Mouse (Mus musculus) embryonic facial prominence, embryonic 11.5 days (tissue): ENCODE measurements around the gene E130308A19Rik. TPM values are rescaled to one million over a fixed set of nuclear protein-coding genes. Genes with fewer than 3 reads are reported as not detected.

Experiments
- ATAC-seq: fragments of 200-750 bp; cut with Nextera tagmentation; replicated peaks from 2 replicates; pipeline ENCODE4 v1.8.0; 2017; ENCODE audit warnings: low read depth; ENCODE audit not compliant: insufficient number of reproducible peaks, low FRiP score, low TSS enrichment
- DNase-seq: peaks from one replicate; pipeline ENCODE4 v3.0.0-alpha.2; 2015; ENCODE audit warnings: low spot score
- H3K27ac ChIP-seq: fragments of 300-500 bp; sonication (generic); replicated peaks from 2 replicates; pipeline ENCODE4 v1.5.1; 2014; ENCODE audit warnings: mild to moderate bottlenecking, low read depth, low read length, control low read depth
- H3K27me3 ChIP-seq: fragments of 300-500 bp; sonication (generic); 2 replicates; pipeline ENCODE4 v1.6.1; 2014; ENCODE audit warnings: mild to moderate bottlenecking, low read length, moderate library complexity, mixed read lengths; ENCODE audit not compliant: control insufficient read depth, insufficient read depth
- H3K36me3 ChIP-seq: fragments of 300-500 bp; sonication (generic); replicated peaks from 2 replicates; pipeline ENCODE4 v1.6.1; 2014; ENCODE audit warnings: low read depth, mild to moderate bottlenecking, low read length, moderate library complexity, mixed read lengths; ENCODE audit not compliant: control insufficient read depth, insufficient read depth
- H3K4me1 ChIP-seq: fragments of 300-500 bp; sonication (generic); 2 replicates; pipeline ENCODE4 v1.6.1; 2014; ENCODE audit warnings: low read length, mixed read lengths; ENCODE audit not compliant: control insufficient read depth, insufficient read depth
- H3K4me2 ChIP-seq: fragments of 300-500 bp; sonication (generic); 2 replicates; pipeline ENCODE4 v1.6.1; 2014; ENCODE audit warnings: low read depth, mild to moderate bottlenecking, control low read depth, low read length, moderate library complexity
- H3K4me3 ChIP-seq: fragments of 300-500 bp; sonication (generic); 2 replicates; pipeline ENCODE4 v1.5.1; 2014; ENCODE audit warnings: low read depth, low read length, control low read depth
- H3K9ac ChIP-seq: fragments of 300-500 bp; sonication (generic); replicated peaks from 2 replicates; pipeline ENCODE4 v1.6.1; 2014; ENCODE audit warnings: mild to moderate bottlenecking, control low read depth, low read length
- H3K9me3 ChIP-seq: fragments of 300-500 bp; sonication (generic); replicated peaks from 2 replicates; pipeline ENCODE4 v1.6.1; 2016; ENCODE audit warnings: mild to moderate bottlenecking, low read length, inconsistent platforms, mixed read lengths; ENCODE audit not compliant: control insufficient read depth
- WGBS: fragments of 180-500 bp; shearing (Covaris S2); extraction: QIAGEN DNeasy Blood & Tissue Kit; methylation state at CpG from one replicate; pipeline ENCODE4 v1.1.7; 2014; 5-methylcytosine and 5-hydroxymethylcytosine counted together
- polyA plus RNA-seq: library from polyadenylated mRNA; unstranded; fragments of >200 nt; fragmentation: Nextera tagmentation; extraction: Ambion mirVana; gene quantifications from 2 replicates; pipeline ENCODE4 v1.2.1, GENCODE M21; 2014

Gene E130308A19Rik
- polyA plus RNA-seq, result 30.5 and 35.6 TPM in 2 replicates

DNA sequence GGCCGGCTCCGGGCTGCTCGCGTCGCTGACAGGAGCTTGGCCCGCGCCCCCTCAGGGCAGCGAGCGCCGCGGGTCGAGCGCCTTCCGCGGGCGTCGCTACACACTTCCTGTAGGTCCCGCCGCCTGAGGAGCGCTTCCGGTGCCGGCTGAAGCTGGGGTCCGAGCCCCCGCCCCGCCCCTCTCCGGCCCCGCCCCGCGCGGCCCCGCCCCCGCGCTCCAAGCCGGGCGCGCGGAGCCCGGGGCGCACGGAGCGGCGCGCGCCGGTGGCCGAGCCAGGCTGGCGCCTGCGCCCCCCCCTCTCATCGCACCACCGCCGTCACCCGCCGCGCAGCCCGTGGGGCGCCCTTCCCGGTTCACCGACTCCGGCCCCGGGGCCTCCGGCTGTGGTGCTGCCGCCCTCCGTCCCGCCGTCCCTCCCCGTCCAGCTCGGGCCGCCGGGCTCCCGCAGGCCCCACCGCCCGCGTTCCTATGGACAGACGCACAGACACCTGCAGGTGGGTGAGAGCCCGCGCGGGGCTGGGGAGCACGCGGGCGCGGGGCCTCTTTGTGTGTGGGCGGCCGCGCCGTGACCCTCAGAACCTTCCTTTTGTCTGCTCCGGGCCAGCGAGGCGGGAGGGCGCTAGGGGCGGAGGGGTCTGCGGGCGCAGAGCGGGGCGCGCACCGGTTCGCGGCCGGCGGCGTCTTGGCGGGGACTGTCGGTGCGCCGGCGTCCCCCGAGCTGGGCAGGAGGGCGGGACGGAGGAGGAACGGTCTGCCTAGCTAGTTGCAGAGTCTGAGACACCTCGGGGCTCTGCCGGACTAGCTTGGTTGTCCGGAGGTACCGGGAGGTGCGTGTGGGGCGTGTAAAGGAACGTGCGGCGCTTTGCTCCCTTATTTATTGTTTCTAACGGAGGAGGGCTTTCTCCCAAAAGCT is at the start of gene E130308A19Rik:
Gene E130308A19Rik, plus strand, starts transcription at position 214 of the 913 bp plus-strand sequence.
- peak within 1 kb of the TSS; percentile 90 for H3K9ac ChIP-seq
- H3K4me2 ChIP-seq, result peak within 1 kb of the TSS; percentile 74
- peak within 1 kb of the TSS; percentile 80 for H3K27ac ChIP-seq
- H3K27me3 ChIP-seq, result no peaks in the 10 kb centered on the region
- peak within 1 kb of the TSS; percentile 98 for H3K4me3 ChIP-seq
- H3K36me3 ChIP-seq, result no peaks in the 10 kb centered on the region
- no peaks in the 10 kb centered on the region for H3K9me3 ChIP-seq
- ATAC-seq (peak; percentile 93), DNase-seq (peak; percentile 88)
- under 1% methylated on average over 97 of the region's 120 CpGs for WGBS
- no peaks in the 10 kb centered on the region; the same call in 1 of the 2 replicates for H3K4me1 ChIP-seq

DNA sequence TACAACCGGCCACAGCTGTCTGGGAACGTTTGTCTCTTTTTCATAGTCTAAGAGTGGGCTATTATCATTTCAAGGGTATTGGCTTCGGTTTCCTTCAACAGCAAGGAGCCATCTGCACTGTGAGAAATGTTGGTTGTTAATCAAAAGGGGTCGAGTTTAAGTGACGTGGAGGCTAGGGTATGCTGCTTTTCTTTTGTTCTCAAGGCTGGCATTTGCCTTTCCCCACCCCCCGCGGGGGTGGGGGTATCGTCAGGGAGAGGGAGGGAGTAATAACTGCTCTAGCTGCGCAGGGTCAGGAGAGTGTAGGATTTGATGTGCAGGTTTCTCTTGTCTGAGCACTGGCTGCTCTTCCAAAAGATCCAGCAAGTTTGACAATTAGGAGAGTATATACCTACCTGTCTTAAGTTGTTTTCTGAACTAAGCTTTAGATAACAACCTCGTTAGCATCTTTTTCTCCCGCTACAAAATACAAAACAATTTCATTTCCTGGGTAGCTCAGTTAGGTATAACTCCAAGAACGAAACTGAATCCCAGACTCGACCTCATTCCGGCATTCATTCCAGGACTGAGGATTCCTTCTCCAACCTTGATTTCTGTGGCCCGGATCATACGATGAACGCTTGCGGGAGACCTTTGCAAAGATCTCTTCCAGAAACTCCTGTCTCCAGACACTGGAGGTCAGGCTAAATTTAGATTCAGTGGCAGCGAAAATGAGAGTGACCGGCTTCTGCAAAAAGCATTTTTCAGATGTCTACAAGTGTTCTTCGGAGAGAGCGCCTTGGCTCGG is 45.3 kb upstream of the E130308A19Rik start:
- peak; percentile 72 for DNase-seq
- Histone ChIP-seq H3K4me2 (peak overlapping the region; percentile 74), H3K4me3 (peak overlapping the region; percentile 64), H3K9ac (peak overlapping the region; percentile 72), H3K27ac (peak overlapping the region; percentile 72; the same call in 1 of the 2 replicates), H3K27me3 (no peaks in the 10 kb centered on the region), H3K9me3 (no peaks in the 10 kb centered on the region), H3K4me1 (no peaks in the 10 kb centered on the region), H3K36me3 (no peaks in the 10 kb centered on the region)
- ATAC-seq, result no peak
- WGBS, result under 1% methylated on average over 23 of the region's 23 CpGs

DNA sequence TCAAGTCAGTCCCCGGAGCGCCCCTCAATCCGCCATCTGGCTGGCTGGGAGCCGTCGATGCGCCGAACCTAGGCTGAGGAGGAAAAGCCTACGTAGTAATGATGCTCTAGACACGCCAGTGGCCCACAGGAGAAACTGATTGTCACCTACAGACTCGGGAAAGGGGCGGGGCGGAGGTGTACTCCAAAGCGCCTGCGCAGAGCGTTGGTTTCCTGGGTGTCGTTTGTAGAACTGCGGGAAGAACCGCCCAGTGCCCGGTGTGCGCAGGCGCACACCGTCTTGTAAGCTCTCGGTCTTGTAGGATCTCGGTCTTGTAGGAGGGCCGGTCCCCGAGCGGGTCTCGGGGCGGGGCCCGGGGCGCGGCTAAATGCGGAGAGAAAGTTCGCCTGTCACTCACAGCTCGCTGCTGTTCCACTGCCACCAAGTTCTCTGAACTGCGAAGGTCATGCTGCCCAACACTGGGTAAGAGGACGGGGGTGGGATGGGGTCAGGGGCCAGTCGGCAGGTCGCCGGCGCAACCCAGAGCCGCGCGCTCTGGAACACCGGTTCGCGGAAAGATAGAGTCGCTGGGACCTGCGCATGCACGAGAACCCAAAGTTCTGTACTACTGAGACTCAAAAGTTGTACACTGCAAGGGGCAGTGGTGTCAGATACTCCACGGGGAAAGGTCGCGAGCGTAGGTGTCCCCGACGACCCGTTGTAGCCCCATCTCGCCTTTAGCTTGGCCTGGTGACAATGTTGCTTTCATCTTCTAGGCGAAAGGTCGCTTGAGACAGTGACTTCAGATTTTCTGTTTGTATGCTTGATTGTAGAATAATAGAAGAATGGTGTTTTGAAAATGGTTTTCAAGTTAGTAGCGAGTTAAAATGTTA is 44.5 kb upstream of the E130308A19Rik start, which contains the start of gene Hsdl2:
Gene Hsdl2, plus strand, starts transcription at position 250 of the 872 bp plus-strand sequence.
- Histone ChIP-seq H3K4me2 (peak within 1 kb of the TSS; percentile 74), H3K4me3 (peak within 1 kb of the TSS; percentile 64), H3K9me3 (no peaks in the 10 kb centered on the region), H3K27ac (peak within 1 kb of the TSS; percentile 72; the same call in 1 of the 2 replicates), H3K27me3 (no peaks in the 10 kb centered on the region), H3K36me3 (no peaks in the 10 kb centered on the region), H3K4me1 (no peaks in the 10 kb centered on the region), H3K9ac (peak within 1 kb of the TSS; percentile 72)
- WGBS, result under 1% methylated on average over 61 of the region's 61 CpGs
- DNase-seq (peak; percentile 99), ATAC-seq (peak; percentile 92)

DNA sequence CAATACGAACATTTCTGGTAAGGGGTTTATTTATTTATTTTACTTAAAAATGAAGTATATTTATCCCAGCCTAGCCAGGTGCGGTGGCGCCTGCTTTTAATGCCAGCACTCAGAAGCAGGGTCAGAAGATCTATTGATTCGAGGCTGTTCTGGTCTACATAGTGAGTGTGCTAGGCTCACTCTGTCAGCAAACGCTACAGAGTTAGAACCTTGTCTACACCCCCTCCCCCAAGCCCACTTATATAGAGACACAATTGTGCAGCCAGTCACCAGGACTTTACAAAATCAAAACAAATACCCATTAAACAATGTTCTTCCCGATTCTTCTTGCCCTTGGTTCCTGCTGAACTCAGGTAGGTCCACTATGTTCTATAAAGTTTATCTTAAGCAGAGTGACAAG is 43.8 kb upstream of the E130308A19Rik start:
- Histone ChIP-seq H3K9ac (no peak overlapping the region), H3K36me3 (no peaks in the 10 kb centered on the region), H3K27ac (no peak overlapping the region), H3K27me3 (no peaks in the 10 kb centered on the region), H3K9me3 (no peaks in the 10 kb centered on the region), H3K4me1 (no peaks in the 10 kb centered on the region), H3K4me2 (peak overlapping the region; percentile 74), H3K4me3 (no peak overlapping the region)
- whole genome bisulfite sequencing, result 26% methylated on average over 6 of the region's 6 CpGs
- ATAC-seq (no peak), DNase-seq (no peak)

DNA sequence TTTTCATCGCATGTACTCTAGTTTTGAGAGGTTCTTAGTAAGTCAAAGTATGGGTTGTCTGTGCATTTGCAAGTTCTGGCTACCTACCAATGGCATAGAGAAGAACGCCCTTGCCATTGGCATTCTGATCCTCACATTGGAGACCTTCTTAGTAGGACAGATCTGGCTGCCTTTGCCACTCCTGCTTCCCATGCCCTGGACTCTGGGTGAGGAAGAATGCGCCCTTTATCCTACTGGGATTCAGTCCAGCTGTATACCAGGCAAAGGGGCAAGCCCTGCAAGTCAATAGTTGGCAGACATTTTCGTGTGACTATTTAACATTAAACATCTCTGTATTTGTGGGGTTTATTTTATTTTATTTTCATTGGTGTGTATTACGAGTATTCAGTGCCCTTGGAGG is 40.9 kb upstream of the E130308A19Rik start:
- H3K9ac ChIP-seq, result no peak overlapping the region
- no peak for DNase-seq
- H3K9me3 ChIP-seq, result no peaks in the 10 kb centered on the region
- no peak overlapping the region for H3K4me2 ChIP-seq
- ATAC-seq, result no peak
- no peaks in the 10 kb centered on the region for H3K4me1 ChIP-seq
- no peak overlapping the region for H3K27ac ChIP-seq
- H3K4me3 ChIP-seq, result no peak overlapping the region
- 77% methylated on average over 5 of the region's 5 CpGs for WGBS
- H3K36me3 ChIP-seq, result no peaks in the 10 kb centered on the region
- no peaks in the 10 kb centered on the region for H3K27me3 ChIP-seq

DNA sequence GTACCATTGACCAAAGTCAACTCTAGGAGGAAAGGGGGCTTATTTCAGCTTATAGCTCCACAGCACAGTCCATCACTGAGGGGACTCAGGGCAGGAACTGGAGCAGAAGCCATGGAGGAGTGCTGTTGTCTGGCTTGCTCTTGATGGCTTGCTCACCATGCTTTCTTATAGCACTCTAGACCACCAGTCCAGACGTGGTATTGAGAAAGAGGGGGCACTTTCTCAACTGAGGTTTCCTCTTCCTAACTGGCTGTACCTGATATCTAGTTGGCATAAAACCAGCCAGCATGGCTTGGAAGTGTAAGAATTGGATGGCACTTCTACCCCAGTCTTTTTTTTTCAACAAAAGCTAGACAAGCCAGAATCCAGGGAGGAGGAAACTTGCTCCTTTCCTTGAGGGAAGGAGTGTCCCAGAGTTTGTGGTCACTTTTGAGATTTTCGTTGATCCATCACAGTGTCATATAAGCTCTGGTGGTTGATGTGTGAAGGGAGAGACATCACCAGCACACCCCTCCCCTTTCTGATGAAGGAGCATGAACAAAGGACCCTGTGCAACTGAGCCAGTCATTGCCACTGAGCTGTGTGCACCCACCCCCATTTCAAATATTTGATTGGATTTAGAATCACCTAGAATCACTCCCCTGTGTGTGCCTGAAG is 38.7 kb upstream of the E130308A19Rik start:
- H3K36me3 ChIP-seq, result no peaks in the 10 kb centered on the region
- no peaks in the 10 kb centered on the region for H3K27me3 ChIP-seq
- no peak for DNase-seq
- H3K4me1 ChIP-seq, result no peaks in the 10 kb centered on the region
- no peak overlapping the region for H3K4me2 ChIP-seq
- no peak overlapping the region for H3K4me3 ChIP-seq
- 81% methylated on average over 2 of the region's 2 CpGs for WGBS
- no peak for ATAC-seq
- no peak overlapping the region for H3K9ac ChIP-seq
- H3K27ac ChIP-seq, result no peak overlapping the region
- no peaks in the 10 kb centered on the region for H3K9me3 ChIP-seq

DNA sequence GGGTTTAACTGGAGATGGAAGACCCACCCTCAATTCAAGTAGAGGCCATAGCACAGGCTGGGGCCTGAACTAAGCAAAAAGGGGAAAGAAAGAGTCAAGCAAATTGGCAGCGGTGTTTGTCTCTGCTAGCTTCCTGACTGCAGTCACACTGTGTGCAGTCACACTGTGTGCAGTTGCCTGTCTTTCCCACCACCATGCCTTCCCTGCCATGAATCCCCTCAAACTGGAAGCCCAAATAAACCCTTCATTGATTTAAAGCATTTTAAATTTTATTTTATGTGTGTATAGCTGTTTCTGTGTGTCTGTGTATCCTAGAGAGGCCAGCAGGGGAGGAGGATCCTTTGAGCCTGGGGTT is 38.2 kb upstream of the E130308A19Rik start:
- no peaks in the 10 kb centered on the region for H3K9me3 ChIP-seq
- ATAC-seq, result no peak
- no peak overlapping the region for H3K27ac ChIP-seq
- no peak overlapping the region for H3K4me3 ChIP-seq
- DNase-seq, result no peak
- WGBS, result 93% methylated on average over 1 of the region's 1 CpGs
- no peak overlapping the region for H3K9ac ChIP-seq
- no peak overlapping the region for H3K4me2 ChIP-seq
- H3K36me3 ChIP-seq, result no peaks in the 10 kb centered on the region
- no peaks in the 10 kb centered on the region for H3K27me3 ChIP-seq
- no peaks in the 10 kb centered on the region for H3K4me1 ChIP-seq
